In genomic region chr17:79939133-79939532, GRCm38 (mm10) we compare ENCODE assay signal across 24 mouse cellular contexts. TPM values are rescaled to one million over a fixed set of nuclear protein-coding genes. Genes with fewer than 3 reads are reported as not detected.
A peak's percentile ranks its signal among the peaks of the same experiment; 100 is the strongest.
DNase-seq lines count a peak whose midpoint lies in the region; ATAC-seq and TF ChIP-seq lines count a peak whose summit lies in the region.
"Had no signal": no experiment of that assay in that cellular context is flagged by ENCODE, and none has a peak within 500 bp of the region (broad histone marks: within the 10 kb centered on the region; RNA-seq: fewer than 3 reads in every experiment).

No protein-coding gene starts in this region.

- H3K9ac ChIP-seq in liver, embryonic 11.5 days (ENCODE audit: low read depth, low read length), result no peak overlapping the region
- no peak overlapping the region for H3K9ac ChIP-seq in liver, postnatal 0 days (replicated peaks)
- no peak overlapping the region for H3K9ac ChIP-seq in MEL (ENCODE audit: control insufficient read depth, low read depth, low read length, poor library complexity, severe bottlenecking)
- H3K9ac ChIP-seq in forebrain, embryonic 13.5 days, result no peak overlapping the region
- H3K9ac ChIP-seq: embryonic facial prominence, embryonic 12.5 days; embryonic facial prominence, embryonic 15.5 days; forebrain, embryonic 15.5 days; hindbrain, embryonic 12.5 days; hindbrain, embryonic 15.5 days had no signal

- no peak for TF ChIP-seq CTCF in liver, postnatal 0 days (IDR thresholded peaks at IDR 0.05; ENCODE audit: low read depth)
- no peak for TF ChIP-seq CTCF in MEL (IDR thresholded peaks at IDR 0.05 in 2 of 3, conservative IDR thresholded peaks at IDR 0.05 in 1 of 3; ENCODE audit: control insufficient read depth in 1 of 3, insufficient read depth in 1 of 3, low read depth in 2 of 3, low read length in 3 of 3, poor library complexity in 1 of 3, severe bottlenecking in 1 of 3)

- no peaks in the 10 kb centered on the region for H3K36me3 ChIP-seq in liver, embryonic 11.5 days (ENCODE audit: control insufficient read depth, insufficient read depth, low read length)
- no peaks in the 10 kb centered on the region for H3K36me3 ChIP-seq in liver, postnatal 0 days (replicated peaks; ENCODE audit: insufficient read depth, low read length)
- peaks cover 0 to 15% of the 10 kb centered on the region in 2 experiments; a peak in 2 of 4 replicates for H3K36me3 ChIP-seq in MEL (ENCODE audit: control insufficient read depth in 1 of 2, insufficient read depth in 2 of 2, low read length in 2 of 2)
- no peaks in the 10 kb centered on the region for H3K36me3 ChIP-seq in forebrain, embryonic 13.5 days (ENCODE audit: poor library complexity, severe bottlenecking)
- H3K36me3 ChIP-seq: embryonic facial prominence, embryonic 12.5 days; embryonic facial prominence, embryonic 15.5 days; forebrain, embryonic 15.5 days; hindbrain, embryonic 12.5 days; hindbrain, embryonic 15.5 days had no signal

- no peak overlapping the region for H3K4me2 ChIP-seq in liver, embryonic 11.5 days
- no peak overlapping the region for H3K4me2 ChIP-seq in liver, postnatal 0 days (ENCODE audit: low read depth, low read length)
- no peak overlapping the region for H3K4me2 ChIP-seq in forebrain, embryonic 13.5 days
- H3K4me2 ChIP-seq: embryonic facial prominence, embryonic 12.5 days; embryonic facial prominence, embryonic 15.5 days; forebrain, embryonic 15.5 days; heart, embryonic 11.5 days; hindbrain, embryonic 12.5 days; hindbrain, embryonic 15.5 days had no signal

- no peak for TF ChIP-seq EP300 in liver, postnatal 0 days (IDR thresholded peaks at IDR 0.05; ENCODE audit: low read depth)
- TF ChIP-seq EP300 in MEL (IDR thresholded peaks at IDR 0.05; ENCODE audit: low read depth in 1 of 2, low read length in 2 of 2), result peak in 1 of 2 experiments; percentile 78; a peak in 2 of 4 replicates

- TF ChIP-seq RAD21 in MEL (IDR thresholded peaks at IDR 0.05; ENCODE audit: low read depth, low read length), result no peak

- H3K27ac ChIP-seq in liver, embryonic 11.5 days (ENCODE audit: low read depth, low read length), result no peak overlapping the region
- no peak overlapping the region for H3K27ac ChIP-seq in liver, postnatal 0 days (ENCODE audit: low read depth)
- H3K27ac ChIP-seq in MEL (ENCODE audit: control insufficient read depth, low read depth, low read length), result no peak overlapping the region
- no peak overlapping the region for H3K27ac ChIP-seq in forebrain, embryonic 13.5 days
- H3K27ac ChIP-seq: embryonic facial prominence, embryonic 12.5 days; embryonic facial prominence, embryonic 15.5 days; forebrain, embryonic 15.5 days; gastrocnemius, adult 2 months; hindbrain, embryonic 12.5 days; hindbrain, embryonic 15.5 days had no signal

- no peaks in the 10 kb centered on the region for H3K9me3 ChIP-seq in liver, embryonic 11.5 days (ENCODE audit: control insufficient read depth, low read length)
- H3K9me3 ChIP-seq in liver, postnatal 0 days (ENCODE audit: low read length), result no peaks in the 10 kb centered on the region
- no peaks in the 10 kb centered on the region for H3K9me3 ChIP-seq in MEL (replicated peaks; ENCODE audit: insufficient read depth, low read length)
- H3K9me3 ChIP-seq in forebrain, embryonic 13.5 days (replicated peaks), result no peaks in the 10 kb centered on the region
- H3K9me3 ChIP-seq: embryonic facial prominence, embryonic 12.5 days; embryonic facial prominence, embryonic 15.5 days; forebrain, embryonic 15.5 days; hindbrain, embryonic 12.5 days; hindbrain, embryonic 15.5 days had no signal

- H3K27me3 ChIP-seq in liver, embryonic 11.5 days (replicated peaks; ENCODE audit: control insufficient read depth, insufficient read depth, low read length), result no peaks in the 10 kb centered on the region
- H3K27me3 ChIP-seq in liver, postnatal 0 days (ENCODE audit: insufficient read depth, low read length), result no peaks in the 10 kb centered on the region
- H3K27me3 ChIP-seq in MEL (ENCODE audit: control insufficient read depth in 1 of 2, insufficient read depth in 2 of 2, low read length in 2 of 2), result no peaks in the 10 kb centered on the region
- no peaks in the 10 kb centered on the region for H3K27me3 ChIP-seq in forebrain, embryonic 13.5 days
- H3K27me3 ChIP-seq: CH12.LX; embryonic facial prominence, embryonic 12.5 days; embryonic facial prominence, embryonic 15.5 days; forebrain, embryonic 15.5 days; hindbrain, embryonic 12.5 days; hindbrain, embryonic 15.5 days had no signal

- H3K79me2 ChIP-seq in MEL (ENCODE audit: control insufficient read depth, insufficient read depth, low read length, poor library complexity), result no peaks in the 10 kb centered on the region

- H3K4me1 ChIP-seq in liver, embryonic 11.5 days (replicated peaks; ENCODE audit: control insufficient read depth, insufficient read depth, low read length), result no peaks in the 10 kb centered on the region
- H3K4me1 ChIP-seq in liver, postnatal 0 days (ENCODE audit: insufficient read depth), result peaks cover 6% of the 10 kb centered on the region; the same call in 1 of the 2 replicates
- H3K4me1 ChIP-seq in MEL (ENCODE audit: control insufficient read depth in 1 of 2, insufficient read depth in 2 of 2, low read length in 2 of 2), result peaks cover 9 to 26% of the 10 kb centered on the region in 2 experiments; a peak in 3 of 4 replicates
- no peaks in the 10 kb centered on the region for H3K4me1 ChIP-seq in forebrain, embryonic 13.5 days
- H3K4me1 ChIP-seq: hindbrain, embryonic 12.5 days; hindbrain, embryonic 15.5 days had no signal

- H3K4me3 ChIP-seq in liver, embryonic 11.5 days (ENCODE audit: low read depth, low read length), result no peak overlapping the region
- H3K4me3 ChIP-seq in liver, postnatal 0 days (ENCODE audit: low read depth, low read length), result no peak overlapping the region
- no peak overlapping the region for H3K4me3 ChIP-seq in MEL (ENCODE audit: control insufficient read depth in 1 of 2, insufficient read depth in 1 of 2, low read depth in 2 of 2, low read length in 2 of 2)
- no peak overlapping the region for H3K4me3 ChIP-seq in forebrain, embryonic 13.5 days
- H3K4me3 ChIP-seq: embryonic facial prominence, embryonic 12.5 days; embryonic facial prominence, embryonic 15.5 days; forebrain, embryonic 15.5 days; gastrocnemius, adult 2 months; hindbrain, embryonic 12.5 days; hindbrain, embryonic 15.5 days had no signal

- WGBS in liver, embryonic 11.5 days, result 61% methylated on average over 3 of the region's 3 CpGs
- WGBS in liver, postnatal 0 days (ENCODE audit: insufficient replicate concordance), result 63% methylated on average over 3 of the region's 3 CpGs
- 84% methylated on average over 3 of the region's 3 CpGs for WGBS in forebrain, embryonic 13.5 days

- TF ChIP-seq POLR2A in MEL (IDR thresholded peaks at IDR 0.05; ENCODE audit: control insufficient read depth in 1 of 2, insufficient read depth in 1 of 2, low read depth in 1 of 2, low read length in 2 of 2, poor library complexity in 1 of 2), result no peak

- peak; percentile 73; the same call in 1 of the 2 replicates for ATAC-seq in liver, embryonic 11.5 days (replicated peaks; ENCODE audit: low FRiP score)
- ATAC-seq in liver, postnatal 0 days, result no peak
- peak; percentile 45 for ATAC-seq in megakaryocyte progenitor cell, adult 5-6 weeks (replicated peaks; ENCODE audit: poor library complexity)
- no peak for ATAC-seq in forebrain, embryonic 13.5 days
- ATAC-seq: forebrain, embryonic 15.5 days; Patski had no signal

- DNase-seq in liver, embryonic 11.5 days (ENCODE audit: low spot score), result no peak
- no peak for DNase-seq in liver, postnatal 0 days
- peak; percentile 60 for DNase-seq in MEL (ENCODE audit: low read depth, low spot score)
- DNase-seq in urinary bladder, adult 18-20 months (ENCODE audit: low spot score in 2 of 2), result no peak
- no peak for DNase-seq in frontal cortex, postnatal 25 days (ENCODE audit: low spot score in 2 of 2)
- DNase-seq: adrenal gland, postnatal 10 days; B cell, adult 2 months; cerebellum, adult 11 months; cerebellum, adult 2 months; cerebellum, adult 9-11 months; cerebellum, postnatal 25 days; gastrocnemius, adult 2 months; gastrocnemius, postnatal 14 days; heart, adult 11 months had no signal

TF ChIP-seq in MEL, 35 proteins besides CTCF, POLR2A, EP300 and RAD21:
- 0 out of 2 replicates have a peak, but pooled peaks have one; percentile 27 for TF ChIP-seq USF1 (IDR thresholded peaks at IDR 0.05; ENCODE audit: low read depth, low read length)
- peak; percentile 71 for TF ChIP-seq GATA1 (IDR thresholded peaks at IDR 0.05; ENCODE audit: low read depth, low read length)
- TF ChIP-seq POLR2AphosphoS5 (IDR thresholded peaks at IDR 0.05; ENCODE audit: borderline replicate concordance, low read depth, low read length), result no peak
- peak; percentile 37; the same call in 1 of the 2 replicates for TF ChIP-seq TAL1 (IDR thresholded peaks at IDR 0.05; ENCODE audit: low read length)
- TF ChIP-seq TCF12 (IDR thresholded peaks at IDR 0.05; ENCODE audit: low read depth, low read length), result peak; percentile 68; the same call in 1 of the 2 replicates
- TF ChIP-seq MEF2A (IDR thresholded peaks at IDR 0.05; ENCODE audit: extremely low read depth, insufficient replicate concordance, low read depth, low read length, poor library complexity, severe bottlenecking), result peak; percentile 12; the same call in 1 of the 2 replicates
- no peak for TF ChIP-seq MAFK (IDR thresholded peaks at IDR 0.05; ENCODE audit: borderline replicate concordance, low read depth, low read length)
- 0 out of 2 replicates have a peak, but pooled peaks have one; percentile 14 for TF ChIP-seq SIN3A (IDR thresholded peaks at IDR 0.05; ENCODE audit: low read length)
- TF ChIP-seq RCOR1 (IDR thresholded peaks at IDR 0.05; ENCODE audit: low read depth, low read length), result peak; percentile 32; the same call in 1 of the 2 replicates
- TF ChIP-seq ETS1 (IDR thresholded peaks at IDR 0.05; ENCODE audit: low read depth, low read length), result peak; percentile 46

RNA-seq across cellular contexts. Expression of gene Atl2, which starts 43.2 kb away (rescaled TPM):
- polyA plus RNA-seq in liver, embryonic 11.5 days (2014; fragmentation: Nextera tagmentation; extraction: Ambion mirVana), result 51.0 and 58.7 TPM in 2 replicates
- polyA plus RNA-seq in liver, postnatal 0 days (2015; fragmentation: Nextera tagmentation; extraction: Ambion mirVana), result 40.8 and 41.2 TPM in 2 replicates
- total RNA-seq in MEL (2012; rRNA removed), result 28.9 and 29.5 TPM in 2 replicates
- 100 to 1,000 TPM in 1 of 2 experiments, 10 to 100 TPM in 1; 43.3 to 118 TPM for polyA plus RNA-seq in MEL (2012; ENCODE audit: insufficient read depth in 1 of 2, insufficient read length in 2 of 2, low read depth in 1 of 2, low replicate concordance in 2 of 2, missing spikeins in 1 of 2)
- 41.6 and 43.4 TPM in 2 replicates for total RNA-seq in megakaryocyte progenitor cell, adult 5-6 weeks (2015)
- total RNA-seq in megakaryocyte progenitor cell, adult 5-6 weeks (2017), result 31.7 and 41.7 TPM in 2 replicates
- polyA plus RNA-seq in forebrain, embryonic 13.5 days (2015; fragmentation: Nextera tagmentation; extraction: Ambion mirVana), result 31.8 and 36.4 TPM in 2 replicates

Comparison
In these comparisons a context has a peak if more than half of its experiments do, and no peak if none do; other contexts are left out.
1. ATAC-seq: peak in liver, embryonic 11.5 days (single experiment) and megakaryocyte progenitor cell, adult 5-6 weeks (single experiment); none in liver, postnatal 0 days (single experiment) and forebrain, embryonic 13.5 days (single experiment).